Mouse (Mus musculus): ENCODE results near the gene Gm49322. TPM values are rescaled to one million over a fixed set of nuclear protein-coding genes. Genes with fewer than 3 reads are reported as not detected.

Gene Gm49322
- total RNA-seq, 2 experiments from 2014 or later: 0.55 to 0.71 TPM

Small RNA genes within 50 kb of the gene (microRNA-seq; reads per million reads assigned to microRNA genes)
- gene Mir6912: 0.54 to 2.9 reads per million in 2 experiments

Other genes with a start within 250 kb of the Gm49322 start
- gene Plk5, start 249.6 kb upstream of the Gm49322 start, total RNA-seq (2021): under 1 TPM; 0.12 to 0.22 TPM
- 10 to 100 TPM; 11.8 to 12.2 TPM for gene Mex3d, start 218.4 kb upstream of the Gm49322 start, total RNA-seq (2021)
- 10 to 100 TPM; 78.6 to 84.0 TPM for gene Mbd3, start 206.5 kb upstream of the Gm49322 start, total RNA-seq (2021)
- 1,000 to 10,000 TPM; 1,852 to 1,908 TPM for gene Uqcr11, start 199.2 kb upstream of the Gm49322 start, total RNA-seq (2021)
- gene Tcf3, start 172.4 kb upstream of the Gm49322 start, total RNA-seq (2021): 10 to 100 TPM; 31.7 to 32.5 TPM
- gene Onecut3, start 111.2 kb upstream of the Gm49322 start, total RNA-seq (2021): not detected
- gene Atp8b3, start 66.9 kb upstream of the Gm49322 start, total RNA-seq (2021): not detected
- gene Rexo1, start 44.5 kb upstream of the Gm49322 start, total RNA-seq (2021): 10 to 100 TPM; 14.2 to 18.1 TPM
- 1 to 10 TPM; 4.5 to 4.7 TPM for gene Klf16, start 28.7 kb upstream of the Gm49322 start, total RNA-seq (2021)
- gene Abhd17a, start 15.7 kb upstream of the Gm49322 start, total RNA-seq (2021): 10 to 100 TPM; 73.0 to 75.1 TPM
- 10 to 100 TPM; 19.8 to 23.5 TPM for gene Scamp4, start 3.1 kb upstream of the Gm49322 start, total RNA-seq (2021)
- gene Adat3, start 3.1 kb upstream of the Gm49322 start, total RNA-seq (2021): 1 to 10 TPM; 1.6 to 1.8 TPM
- gene Csnk1g2, start 16.8 kb downstream of the Gm49322 start, total RNA-seq (2021): 100 to 1,000 TPM; 123 to 131 TPM
- gene Btbd2, start 51.0 kb downstream of the Gm49322 start, total RNA-seq (2021): 10 to 100 TPM; 40.6 to 41.9 TPM
- gene Mknk2, start 72.1 kb downstream of the Gm49322 start, total RNA-seq (2021): 100 to 1,000 TPM; 166 to 169 TPM
- 10 to 100 TPM in 1 of 2 experiments, 1 to 10 TPM in 1; 7.0 to 11.4 TPM for gene Mob3a, start 96.0 kb downstream of the Gm49322 start, total RNA-seq (2021)
- 1 to 10 TPM; 4.5 to 4.9 TPM for gene Izumo4, start 96.2 kb downstream of the Gm49322 start, total RNA-seq (2021)
- 10 to 100 TPM; 44.6 to 47.8 TPM for gene Ap3d1, start 136.2 kb downstream of the Gm49322 start, total RNA-seq (2021)
- 10 to 100 TPM; 55.1 to 56.3 TPM for gene Dot1l, start 149.2 kb downstream of the Gm49322 start, total RNA-seq (2021)
- gene Sf3a2, start 192.2 kb downstream of the Gm49322 start, total RNA-seq (2021): 10 to 100 TPM; 27.0 to 31.6 TPM
- gene Plekhj1, start 192.6 kb downstream of the Gm49322 start, total RNA-seq (2021): 10 to 100 TPM; 35.7 to 36.3 TPM
- under 1 TPM; 0.56 to 0.65 TPM for gene Amh, start 199.2 kb downstream of the Gm49322 start, total RNA-seq (2021)
- not detected for gene Jsrp1, start 207.5 kb downstream of the Gm49322 start, total RNA-seq (2021)
- gene Oaz1, start 220.6 kb downstream of the Gm49322 start, total RNA-seq (2021): 100 to 1,000 TPM; 893 to 962 TPM
- 1 to 10 TPM; 4.2 to 5.7 TPM for gene Lingo3, start 238.0 kb downstream of the Gm49322 start, total RNA-seq (2021)
- gene Lsm7, start 249.2 kb downstream of the Gm49322 start, total RNA-seq (2021): 10 to 100 TPM; 21.3 to 28.3 TPM
- 10 to 100 TPM; 26.6 to 28.5 TPM for gene Sppl2b, start 249.3 kb downstream of the Gm49322 start, total RNA-seq (2021)

Data from heart, postnatal 14 days (tissue).